Mouse (Mus musculus) MEL (cell line): ENCODE results near the gene Tmem30a. TPM values are rescaled to one million over a fixed set of nuclear protein-coding genes. Genes with fewer than 3 reads are reported as not detected.

ENCODE experiments used
- DNase-seq: peaks from one replicate; pipeline ENCODE4 v3.0.0; 2011; ENCODE audit warnings: low read depth, low spot score
- H3K27ac ChIP-seq: 2 replicates; pipeline ENCODE4 v1.5.1; 2012; ENCODE audit warnings: low read depth, mild to moderate bottlenecking, control low read depth, low read length, moderate library complexity; ENCODE audit not compliant: control insufficient read depth
- H3K27me3 ChIP-seq, 2 experiments: fragments of 150-350 bp in 1 of 2; sonication (generic) in 1 of 2; 2 replicates each; pipeline ENCODE4 v1.6.1; 2012; ENCODE audit warnings: low read length in 2 of 2, mild to moderate bottlenecking in 2 of 2, improper control_type of control experiment in 1 of 2, moderate library complexity in 1 of 2; ENCODE audit not compliant: insufficient read depth in 2 of 2, control insufficient read depth in 1 of 2
- H3K36me3 ChIP-seq, 2 experiments: 2 replicates each; pipeline ENCODE4 v1.6.1; 2012 to 2014; ENCODE audit warnings: low read length in 2 of 2, improper control_type of control experiment in 1 of 2, inconsistent platforms in 1 of 2, mild to moderate bottlenecking in 1 of 2; ENCODE audit not compliant: insufficient read depth in 2 of 2, control insufficient read depth in 1 of 2
- H3K4me1 ChIP-seq, 2 experiments: fragments of 150-350 bp in 1 of 2; sonication (generic) in 1 of 2; 2 replicates each; pipeline ENCODE4 v1.6.1; 2012; ENCODE audit warnings: low read length in 2 of 2, improper control_type of control experiment in 1 of 2, mild to moderate bottlenecking in 1 of 2; ENCODE audit not compliant: insufficient read depth in 2 of 2, control insufficient read depth in 1 of 2
- H3K4me3 ChIP-seq, 2 experiments: fragments of 150-350 bp in 1 of 2; sonication (generic) in 1 of 2; 2 replicates each; pipeline ENCODE4 v1.5.1; 2012; ENCODE audit warnings: low read depth in 2 of 2, low read length in 2 of 2, mild to moderate bottlenecking in 2 of 2, moderate library complexity in 2 of 2, control low read depth in 1 of 2, improper control_type of control experiment in 1 of 2; ENCODE audit not compliant: control insufficient read depth in 1 of 2, insufficient read depth in 1 of 2
- H3K79me2 ChIP-seq: 2 replicates; pipeline ENCODE4 v1.6.1; 2012; ENCODE audit warnings: mild to moderate bottlenecking, low read length, moderate library complexity; ENCODE audit not compliant: control insufficient read depth, poor library complexity, insufficient read depth
- H3K9ac ChIP-seq: 2 replicates; pipeline ENCODE4 v1.6.1; 2012; ENCODE audit warnings: low read depth, mild to moderate bottlenecking, control low read depth, low read length, moderate library complexity; ENCODE audit not compliant: control insufficient read depth, poor library complexity, severe bottlenecking
- H3K9me3 ChIP-seq: fragments of 150-350 bp; sonication (generic); replicated peaks from 2 replicates; pipeline ENCODE4 v1.6.1; 2012; ENCODE audit warnings: mild to moderate bottlenecking, low read length, improper control_type of control experiment, moderate library complexity; ENCODE audit not compliant: insufficient read depth
- BHLHE40 ChIP-seq: IDR thresholded peaks from 2 replicates; pipeline ENCODE4 v1.6.1; 2012; ENCODE audit warnings: low read depth, mild to moderate bottlenecking, inconsistent platforms, low read length, improper control_type of control experiment, borderline replicate concordance
- CHD2 ChIP-seq: IDR thresholded peaks from 2 replicates; pipeline ENCODE4 v1.6.1; 2011; ENCODE audit warnings: low read length, improper control_type of control experiment
- EP300 ChIP-seq, 2 experiments: IDR thresholded peaks; 2 replicates each; pipeline ENCODE4 v1.6.1; 2011; ENCODE audit warnings: improper control_type of control experiment in 2 of 2, low read length in 2 of 2, low read depth in 1 of 2, mild to moderate bottlenecking in 1 of 2
- ETS1 ChIP-seq: IDR thresholded peaks from 2 replicates; pipeline ENCODE4 v1.6.1; 2012; ENCODE audit warnings: low read depth, mild to moderate bottlenecking, inconsistent platforms, low read length, improper control_type of control experiment, moderate library complexity
- GATA1 ChIP-seq: IDR thresholded peaks from 2 replicates; pipeline ENCODE4 v1.6.1; 2011; ENCODE audit warnings: low read depth, low read length, improper control_type of control experiment
- HCFC1 ChIP-seq: IDR thresholded peaks from 2 replicates; pipeline ENCODE4 v1.6.1; 2012; ENCODE audit warnings: low read depth, mild to moderate bottlenecking, inconsistent platforms, low read length, improper control_type of control experiment, moderate library complexity
- MAX ChIP-seq: IDR thresholded peaks from 2 replicates; pipeline ENCODE4 v1.6.1; 2011; ENCODE audit warnings: low read length, improper control_type of control experiment
- MXI1 ChIP-seq: IDR thresholded peaks from 2 replicates; pipeline ENCODE4 v1.6.1; 2011; ENCODE audit warnings: mild to moderate bottlenecking, low read depth, low read length, improper control_type of control experiment
- MYB ChIP-seq: IDR thresholded peaks from 2 replicates; pipeline ENCODE4 v1.6.1; 2011; ENCODE audit warnings: mild to moderate bottlenecking, low read depth, low read length, improper control_type of control experiment
- POLR2A ChIP-seq, 2 experiments: IDR thresholded peaks; 2 replicates each; pipeline ENCODE4 v1.6.1; 2011 to 2012; ENCODE audit warnings: low read length in 2 of 2, mild to moderate bottlenecking in 2 of 2, control low read depth in 1 of 2, improper control_type of control experiment in 1 of 2, low read depth in 1 of 2, moderate library complexity in 1 of 2; ENCODE audit not compliant: control insufficient read depth in 1 of 2, insufficient read depth in 1 of 2, poor library complexity in 1 of 2
- RAD21 ChIP-seq: IDR thresholded peaks from 2 replicates; pipeline ENCODE4 v1.6.1; 2011; ENCODE audit warnings: mild to moderate bottlenecking, low read depth, low read length, improper control_type of control experiment
- SMC3 ChIP-seq: IDR thresholded peaks from 2 replicates; pipeline ENCODE4 v1.6.1; 2011; ENCODE audit warnings: low read depth, low read length, improper control_type of control experiment
- TBP ChIP-seq: IDR thresholded peaks from 2 replicates; pipeline ENCODE4 v1.8.0; 2011; ENCODE audit warnings: low read depth, low read length, improper control_type of control experiment
- USF2 ChIP-seq, 2 experiments: IDR thresholded peaks; 2 replicates each; pipeline ENCODE4 v1.6.1; 2011 to 2012; ENCODE audit warnings: improper control_type of control experiment in 2 of 2, low read length in 2 of 2, borderline replicate concordance in 1 of 2, inconsistent platforms in 1 of 2, low read depth in 1 of 2, mild to moderate bottlenecking in 1 of 2; ENCODE audit not compliant: insufficient read depth in 1 of 2
- ZMIZ1 ChIP-seq: IDR thresholded peaks from 2 replicates; pipeline ENCODE4 v1.6.1; 2012; ENCODE audit warnings: low read depth, mild to moderate bottlenecking, inconsistent platforms, low read length, improper control_type of control experiment, moderate library complexity
- ZNF384 ChIP-seq: IDR thresholded peaks from 2 replicates; pipeline ENCODE4 v1.6.1; 2012; ENCODE audit warnings: low read depth, mild to moderate bottlenecking, inconsistent platforms, low read length, improper control_type of control experiment
- polyA plus RNA-seq, 2 experiments: library from polyadenylated mRNA; stranded (reverse) in 1 of 2; unstranded in 1 of 2; fragments of >175 nt in 1 of 2; fragments of >200 nt in 1 of 2; gene quantifications; 2 replicates each; pipeline versions ENCODE4 v1.2.1 to v1.2.4; 2012; ENCODE audit warnings: low replicate concordance in 2 of 2, low read depth in 1 of 2; ENCODE audit not compliant: insufficient read length in 2 of 2, insufficient read depth in 1 of 2, missing spikeins in 1 of 2
- total RNA-seq: library from RNA; depleted of rRNA; stranded (reverse); fragments of 300-350 nt; gene quantifications from 2 replicates; pipeline ENCODE4 v1.2.3, GENCODE M21; 2012

The Tmem30a gene
- total and polyA plus RNA-seq, 3 experiments: 19.3 to 25.8 TPM; not detected in 1

- Histone ChIP-seq H3K27ac (no peak overlapping the region), H3K27me3 (no peaks in the 10 kb centered on the region; a peak in 1 of 4 replicates), H3K79me2 (no peaks in the 10 kb centered on the region), H3K9me3 (no peaks in the 10 kb centered on the region), H3K36me3 (no peaks in the 10 kb centered on the region), H3K4me1 (no peaks in the 10 kb centered on the region; a peak in 1 of 4 replicates), H3K9ac (no peak overlapping the region), H3K4me3 (no peak overlapping the region)
- TF ChIP-seq BHLHE40: no peak
- TF ChIP-seq EP300 (IDR thresholded peaks at IDR 0.05; ENCODE audit: low read depth in 1 of 2, low read length in 2 of 2): no peak
- no peak for TF ChIP-seq MXI1
- TF ChIP-seq POLR2A (IDR thresholded peaks at IDR 0.05; ENCODE audit: control insufficient read depth in 1 of 2, insufficient read depth in 1 of 2, low read depth in 1 of 2, low read length in 2 of 2, poor library complexity in 1 of 2): no peak
- no peak for TF ChIP-seq CHD2
- TF ChIP-seq MYB: no peak
- no peak for TF ChIP-seq TBP
- TF ChIP-seq ZMIZ1: no peak
- TF ChIP-seq USF2 (IDR thresholded peaks at IDR 0.05; ENCODE audit: borderline replicate concordance in 1 of 2, insufficient read depth in 1 of 2, low read depth in 1 of 2, low read length in 2 of 2): no peak
- no peak for TF ChIP-seq HCFC1
- TF ChIP-seq ZNF384: no peak
- no peak for TF ChIP-seq SMC3
- no peak for DNase-seq
Measured at GRCm38 (mm10) chr9:79816464-79816863, 23.2 kb upstream of the Tmem30a start.

GRCm38 (mm10) chr9:79816013-79816412, 22.7 kb upstream of the Tmem30a start:
- H3K4me1 ChIP-seq: peaks cover 0 to 2% of the 10 kb centered on the region in 2 experiments; a peak in 1 of 4 replicates

GRCm38 (mm10) chr9:79814592-79814991, 21.3 kb upstream of the Tmem30a start:
- H3K4me1 ChIP-seq: peaks cover 2 to 8% of the 10 kb centered on the region in 2 experiments
- H3K9me3 ChIP-seq: no peaks in the 10 kb centered on the region
- H3K4me3 ChIP-seq: no peak overlapping the region
- no peak for DNase-seq
- H3K27ac ChIP-seq: no peak overlapping the region
- H3K9ac ChIP-seq: no peak overlapping the region
- no peaks in the 10 kb centered on the region for H3K79me2 ChIP-seq
- peaks cover 0 to 10% of the 10 kb centered on the region in 2 experiments; a peak in 2 of 4 replicates for H3K36me3 ChIP-seq
- H3K27me3 ChIP-seq: no peaks in the 10 kb centered on the region
- TF ChIP-seq MAX (no peak), RAD21 (no peak), GATA1 (no peak), SMC3 (no peak)

More at GRCm38 (mm10) chr9:79816013-79816412, 22.7 kb upstream of the Tmem30a start:
- H3K79me2 ChIP-seq: no peaks in the 10 kb centered on the region
- H3K27ac ChIP-seq: no peak overlapping the region
- H3K36me3 ChIP-seq: peaks cover 0 to 1% of the 10 kb centered on the region in 2 experiments; a peak in 1 of 4 replicates
- no peaks in the 10 kb centered on the region for H3K9me3 ChIP-seq
- H3K27me3 ChIP-seq: no peaks in the 10 kb centered on the region
- no peak overlapping the region for H3K9ac ChIP-seq
- no peak overlapping the region for H3K4me3 ChIP-seq
- no peak for TF ChIP-seq ETS1
- no peak for DNase-seq
